In genomic region chr9:45451346-45451745, GRCm38 (mm10) we compare ENCODE assay signal across 30 mouse cellular contexts. TPM values are rescaled to one million over a fixed set of nuclear protein-coding genes. Genes with fewer than 3 reads are reported as not detected.
"Had no signal": no experiment of that assay in that cellular context is flagged by ENCODE, and none has a peak within 500 bp of the region (broad histone marks: within the 10 kb centered on the region; RNA-seq: fewer than 3 reads in every experiment).

No protein-coding gene starts in this region.

- H3K36me3 ChIP-seq: embryonic facial prominence, embryonic 10.5 days; embryonic facial prominence, embryonic 12.5 days; embryonic facial prominence, embryonic 13.5 days; embryonic facial prominence, embryonic 15.5 days; forebrain, embryonic 10.5 days; forebrain, embryonic 12.5 days had no signal

- H3K9me3 ChIP-seq: embryonic facial prominence, embryonic 10.5 days; embryonic facial prominence, embryonic 12.5 days; embryonic facial prominence, embryonic 13.5 days; embryonic facial prominence, embryonic 15.5 days; forebrain, embryonic 10.5 days; forebrain, embryonic 12.5 days; forebrain, embryonic 13.5 days; forebrain, embryonic 15.5 days had no signal

- DNase-seq: cerebellum, adult 9-10 months; cerebellum, adult 9-11 months; cerebellum, postnatal 10 days; cerebellum, postnatal 14 days; cerebellum, postnatal 25 days; cerebellum, postnatal 36 days; embryo, embryonic 11 days; forebrain, postnatal 0 days; gastrocnemius, adult 2 months; gastrocnemius, postnatal 10 days; gastrocnemius, postnatal 14 days; gastrocnemius, postnatal 25 days; gastrocnemius, postnatal 36 days; heart, adult 11 months; heart, adult 18-20 months; heart, adult 2 months had no signal

- H3K27ac ChIP-seq: embryonic facial prominence, embryonic 10.5 days; embryonic facial prominence, embryonic 12.5 days; embryonic facial prominence, embryonic 13.5 days; embryonic facial prominence, embryonic 15.5 days; forebrain, embryonic 10.5 days; forebrain, embryonic 12.5 days; forebrain, embryonic 13.5 days; forebrain, embryonic 15.5 days; gastrocnemius, adult 2 months; heart, adult 2 months had no signal

- H3K4me3 ChIP-seq: embryonic facial prominence, embryonic 10.5 days; embryonic facial prominence, embryonic 12.5 days; embryonic facial prominence, embryonic 13.5 days; embryonic facial prominence, embryonic 15.5 days; erythroblast, embryonic 14.5 days; forebrain, embryonic 10.5 days; forebrain, embryonic 12.5 days; forebrain, embryonic 13.5 days; forebrain, embryonic 15.5 days; gastrocnemius, adult 2 months; heart, adult 2 months had no signal

- H3K27me3 ChIP-seq: forebrain, embryonic 15.5 days had no signal

- H3K4me2 ChIP-seq: embryonic facial prominence, embryonic 12.5 days; embryonic facial prominence, embryonic 13.5 days; embryonic facial prominence, embryonic 15.5 days; forebrain, embryonic 12.5 days; forebrain, embryonic 13.5 days; forebrain, embryonic 15.5 days had no signal

- H3K9ac ChIP-seq: embryonic facial prominence, embryonic 12.5 days; embryonic facial prominence, embryonic 13.5 days; embryonic facial prominence, embryonic 15.5 days; forebrain, embryonic 12.5 days; forebrain, embryonic 13.5 days; forebrain, embryonic 15.5 days; forebrain, postnatal 0 days had no signal

- H3K4me1 ChIP-seq: embryonic facial prominence, embryonic 12.5 days had no signal

RNA-seq across cellular contexts. Expression of gene Dscaml1, which starts 24.9 kb away (rescaled TPM):
- total RNA-seq: common myeloid progenitor, adult 5-6 weeks; gastrocnemius, adult 18-20 months; gastrocnemius, adult 2 months; gastrocnemius, adult 8-10 months; gastrocnemius, postnatal 25 days; gastrocnemius, postnatal 36 days; granulocyte monocyte progenitor cell, adult 5-6 weeks; heart, adult 2 months; heart, adult 8-10 months had no signal
- polyA plus RNA-seq: erythroblast, embryonic 14.5 days had no signal

RNA-seq across cellular contexts. Expression of gene Fxyd2, which starts 51.9 kb away (rescaled TPM):
- polyA plus RNA-seq: erythroblast, embryonic 14.5 days had no signal
